Mouse (Mus musculus): ENCODE data around the gene Ankle1.

Gene Ankle1

DNA sequence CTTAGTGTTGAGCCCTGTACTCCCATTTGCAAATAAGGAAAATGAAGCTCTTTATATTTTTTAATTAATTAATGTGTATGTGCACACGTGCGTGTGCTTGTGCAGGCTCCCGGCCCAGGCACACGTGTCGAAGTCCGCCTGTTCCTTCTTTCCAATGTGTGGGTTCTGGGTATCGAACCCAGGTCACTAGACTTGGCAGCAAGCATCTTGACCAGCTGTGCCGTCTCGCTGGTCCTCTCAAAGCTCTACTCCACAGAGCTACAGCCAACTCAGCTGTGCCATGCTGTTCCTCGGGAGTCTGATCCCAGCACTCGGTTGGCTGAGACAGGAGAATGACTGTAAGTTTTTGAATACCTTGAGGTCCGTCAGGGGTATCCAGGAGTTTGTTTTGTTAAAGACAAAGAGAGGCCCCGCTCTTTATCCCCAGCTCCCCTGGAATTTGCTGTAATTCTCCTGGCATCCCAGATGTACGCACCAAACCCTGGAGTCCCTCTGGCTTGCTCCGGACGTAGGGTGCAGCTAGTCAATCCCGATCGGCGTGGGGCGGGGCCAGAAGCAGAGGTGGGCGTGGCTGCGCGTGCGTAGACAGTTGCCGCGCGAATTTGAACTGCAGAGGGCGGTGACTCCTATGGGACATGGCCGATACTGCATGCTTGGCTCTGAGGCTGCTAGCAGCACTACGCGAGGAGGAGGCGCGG lies at the start of gene Ankle1:
Gene Ankle1 (plus strand): TSS at position 610 of the 698 bp plus-strand sequence.
- DNase-seq, result peak; percentile 97

DNA sequence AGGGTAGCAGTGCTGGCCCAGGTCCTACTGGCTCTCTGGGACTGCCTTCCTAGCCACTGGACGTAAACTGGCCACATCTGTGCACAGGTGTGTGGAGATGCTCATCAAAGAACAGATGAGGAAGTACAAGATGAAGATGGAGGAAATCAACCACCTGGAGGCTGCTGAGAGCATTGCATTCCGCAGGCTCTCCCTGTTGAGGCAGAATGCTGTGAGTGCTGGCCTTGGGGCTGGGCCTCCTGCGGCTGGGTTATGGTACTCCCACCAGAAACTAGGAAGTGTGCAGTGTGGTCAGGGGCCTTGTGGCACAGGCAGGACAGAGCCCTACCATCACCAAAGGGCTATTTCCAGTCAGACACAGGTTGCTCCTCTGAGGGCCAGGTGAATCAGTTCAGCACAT lies 47.8 kb upstream of the Ankle1 start:
- DNase-seq, result no peak

DNA sequence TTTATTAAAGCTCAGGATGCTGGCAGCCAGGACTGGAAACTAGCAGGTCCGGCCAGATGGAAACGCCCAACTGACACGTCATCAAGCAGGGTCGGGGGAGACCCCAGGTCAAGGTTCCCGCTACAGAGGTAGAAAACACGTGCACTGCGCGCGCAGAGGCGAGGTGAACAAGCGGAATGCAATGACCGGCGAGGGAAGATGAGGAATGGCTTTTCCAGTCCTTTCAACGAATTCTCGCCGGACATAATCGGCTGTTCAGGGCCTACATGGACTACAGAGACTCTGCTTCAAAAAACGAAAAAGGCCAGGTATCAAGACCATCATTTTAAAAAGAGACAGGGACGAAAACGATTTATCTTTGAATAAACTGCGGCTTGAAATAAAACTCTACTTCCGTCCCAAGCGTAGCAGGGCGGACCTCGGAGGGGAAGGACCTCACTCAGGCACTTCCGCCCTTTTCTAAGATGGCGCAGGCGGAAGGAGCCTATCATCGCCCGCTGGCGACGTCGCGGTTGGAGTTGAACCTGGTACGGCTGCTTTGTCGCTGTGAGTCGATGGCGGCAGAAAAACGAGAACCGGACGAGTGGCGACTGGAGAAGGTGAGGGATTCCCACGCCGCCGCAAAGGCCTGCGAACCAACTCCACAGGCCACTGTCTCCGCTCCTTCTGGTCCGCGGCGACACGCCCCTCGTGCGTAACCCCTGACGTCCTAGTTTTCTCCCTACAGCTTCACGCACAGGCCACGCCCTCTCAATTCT lies 38.9 kb upstream of the Ankle1 start, which contains the start of gene Use1:
Gene Use1 (plus strand): TSS at position 78 of the 758 bp plus-strand sequence.
- peak; percentile 96 for DNase-seq

DNA sequence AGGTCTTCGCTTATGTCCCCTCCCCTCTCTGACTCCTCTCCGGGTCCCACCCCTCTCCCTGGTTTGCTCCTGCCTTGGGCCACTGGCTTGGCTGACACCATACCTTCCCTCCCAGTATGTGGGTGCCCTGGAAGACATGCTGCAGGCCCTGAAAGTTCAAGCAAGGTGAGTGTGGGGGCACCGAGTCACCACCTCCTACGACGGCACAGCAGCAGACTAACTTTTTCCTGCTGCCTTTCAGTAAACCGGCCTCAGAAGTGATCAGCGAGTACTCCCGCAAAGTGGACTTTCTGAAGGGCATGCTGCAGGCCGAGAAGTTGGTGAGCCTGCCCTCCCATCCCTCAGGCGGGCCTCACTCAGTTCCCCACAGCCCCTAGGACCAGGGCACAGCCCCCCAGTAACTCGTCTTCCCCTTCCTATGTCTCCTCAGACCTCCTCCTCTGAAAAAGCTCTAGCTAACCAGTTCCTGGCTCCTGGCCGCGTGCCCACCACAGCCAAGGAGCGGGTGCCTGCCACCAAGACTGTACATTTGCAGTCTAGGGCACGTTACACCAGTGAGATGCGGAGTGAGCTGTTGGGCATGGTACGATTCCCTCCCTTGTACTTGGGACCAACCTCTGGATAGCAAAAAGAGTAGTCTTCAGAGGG lies 38.2 kb upstream of the Ankle1 start:
- peak; percentile 24 for DNase-seq

DNA sequence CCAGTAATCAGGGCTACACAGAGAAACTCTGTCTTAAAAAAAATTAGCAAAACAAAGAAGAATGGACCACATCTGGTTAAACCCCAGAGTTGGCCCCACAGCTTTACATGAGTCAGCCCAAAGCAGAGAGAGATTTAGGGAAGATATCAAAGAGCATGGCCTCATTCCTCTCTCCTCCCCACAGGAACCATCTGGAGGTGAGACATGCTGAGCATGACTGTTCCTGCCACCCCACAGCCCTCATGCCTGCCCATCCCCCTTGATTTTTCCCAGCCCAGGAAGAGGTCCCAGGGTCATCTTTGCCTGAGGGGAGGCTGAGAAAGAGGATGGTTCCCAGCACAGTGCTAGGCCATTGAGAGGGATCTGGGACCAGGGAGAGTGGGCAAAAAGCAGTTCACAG lies 37.4 kb upstream of the Ankle1 start:
- no peak for DNase-seq

DNA sequence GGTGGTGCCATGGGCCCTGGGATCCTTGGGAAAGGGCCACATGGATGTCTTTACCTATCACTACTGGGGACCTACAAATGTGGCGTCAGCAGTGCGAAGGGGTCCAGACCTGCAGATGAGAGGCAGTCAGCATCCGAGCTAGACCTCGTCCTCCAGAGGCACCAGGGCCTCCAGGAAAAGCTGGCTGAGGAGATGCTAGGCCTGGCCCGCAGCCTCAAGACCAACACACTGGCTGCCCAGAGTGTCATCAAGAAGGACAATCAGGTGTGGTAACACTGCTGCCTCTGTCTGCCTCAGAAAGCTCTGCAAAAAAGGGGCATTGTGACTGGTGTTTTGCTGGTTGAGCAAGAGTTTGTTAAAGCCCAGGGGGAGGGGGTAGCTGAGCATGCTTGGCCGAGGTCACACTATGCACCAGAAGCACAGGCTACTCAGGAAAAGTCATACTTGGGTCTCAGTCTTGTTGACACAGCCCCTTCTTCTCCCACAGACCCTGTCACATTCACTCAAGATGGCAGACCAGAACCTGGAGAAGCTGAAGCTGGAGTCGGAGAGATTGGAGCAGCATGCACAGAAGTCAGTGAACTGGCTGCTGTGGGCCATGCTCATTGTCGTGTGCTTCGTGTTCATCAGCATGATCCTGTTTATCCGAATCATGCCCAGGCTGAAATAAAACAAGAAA lies 36.6 kb upstream of the Ankle1 start:
- DNase-seq, result no peak

DNA sequence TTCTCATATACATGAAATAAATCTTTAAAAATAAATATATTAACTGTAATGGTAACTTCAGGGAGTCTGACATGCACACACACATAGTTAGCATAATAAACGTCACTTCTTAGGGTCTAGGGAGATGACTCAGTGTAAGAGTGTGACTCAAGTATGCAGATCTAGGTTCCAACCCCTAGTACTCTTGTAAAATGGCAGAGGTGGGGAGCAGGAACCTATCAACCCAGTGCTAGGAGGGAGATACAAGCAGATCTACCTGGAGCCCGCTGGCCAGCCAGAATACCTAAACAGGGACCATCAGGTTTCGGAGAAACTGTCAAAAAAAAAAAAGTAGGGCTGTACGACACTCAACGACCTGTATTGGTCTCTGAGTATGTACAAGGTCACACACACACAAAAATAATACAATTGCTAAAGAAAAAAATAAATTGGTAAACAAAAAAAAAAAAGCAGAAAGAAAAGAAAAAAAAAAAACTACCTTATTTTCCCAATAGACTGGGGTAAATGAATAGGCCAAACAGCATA lies 35.0 kb upstream of the Ankle1 start:
- DNase-seq, result no peak

DNA sequence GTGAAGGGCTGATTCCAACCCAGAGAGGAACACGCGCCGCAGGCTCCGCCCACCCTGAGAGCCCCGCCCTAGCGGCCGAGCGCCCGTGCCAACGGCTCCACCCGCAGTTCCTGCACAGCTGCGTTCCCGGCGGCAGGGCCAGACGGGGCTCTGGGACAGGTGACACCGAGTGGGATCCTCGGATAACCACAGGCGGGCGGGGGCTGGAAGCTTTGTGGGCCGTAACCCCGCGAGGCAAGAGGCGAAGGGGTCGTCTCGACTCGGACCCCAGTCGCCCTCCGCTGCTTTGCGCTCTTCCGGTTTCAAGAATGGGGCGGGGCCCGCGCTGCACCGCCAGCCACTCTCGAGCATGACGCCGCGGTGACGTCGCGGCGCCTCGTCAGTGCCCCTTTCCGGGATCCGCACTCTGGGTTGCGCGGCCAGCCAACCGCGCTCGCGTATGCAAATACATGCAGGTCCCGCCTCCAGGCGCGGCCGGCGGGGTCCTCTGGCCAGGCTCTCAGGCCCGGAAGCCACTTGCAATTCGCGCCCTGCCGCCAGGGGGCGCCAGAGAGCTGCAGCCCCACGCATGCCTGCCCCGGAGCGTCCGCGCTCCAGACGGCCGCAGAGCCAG lies 34.5 kb upstream of the Ankle1 start, which contains the start of gene Ocel1:
Gene Ocel1 (plus strand): TSS at position 63 of the 613 bp plus-strand sequence.
- peak; percentile 99 for DNase-seq

DNA sequence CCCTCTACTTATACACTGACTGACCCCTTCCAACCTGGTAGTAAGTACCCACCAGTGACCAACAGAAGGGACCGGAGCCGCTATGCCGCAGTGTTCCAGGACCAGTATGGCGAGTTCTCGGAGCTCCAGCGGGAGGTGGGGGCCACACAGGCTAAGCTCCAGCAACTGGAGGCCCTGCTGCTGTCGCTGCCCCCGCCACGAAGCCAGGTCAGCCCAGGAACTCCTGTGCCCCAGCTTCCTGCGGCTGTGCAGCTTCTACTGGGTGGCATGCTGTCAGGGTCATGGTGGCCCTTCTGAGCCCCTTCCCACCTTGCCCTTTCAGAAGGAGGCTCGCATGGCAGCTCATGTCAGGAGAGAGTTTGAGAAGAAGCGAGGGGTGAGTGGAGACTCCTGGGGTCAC lies 33.4 kb upstream of the Ankle1 start:
- DNase-seq, result no peak

DNA sequence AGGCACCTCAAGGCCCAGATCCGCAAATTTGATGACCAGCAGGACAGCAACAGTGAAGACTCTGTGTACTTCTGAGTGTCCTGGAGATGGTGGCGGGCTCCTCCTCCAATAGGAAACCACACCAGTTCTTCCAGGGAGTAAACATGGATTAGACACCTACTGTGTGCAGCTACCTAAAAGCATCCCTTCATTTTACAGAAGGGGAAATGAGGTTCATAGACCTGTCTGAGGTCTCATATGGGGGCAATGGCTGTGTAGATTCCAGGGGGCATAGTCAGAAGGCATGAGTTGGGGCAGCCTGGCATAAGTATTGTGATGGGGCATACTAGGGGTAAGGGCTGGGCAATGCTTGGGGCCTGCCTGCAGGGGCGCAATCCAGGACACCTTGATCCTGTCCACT lies 32.8 kb upstream of the Ankle1 start:
- no peak for DNase-seq

DNA sequence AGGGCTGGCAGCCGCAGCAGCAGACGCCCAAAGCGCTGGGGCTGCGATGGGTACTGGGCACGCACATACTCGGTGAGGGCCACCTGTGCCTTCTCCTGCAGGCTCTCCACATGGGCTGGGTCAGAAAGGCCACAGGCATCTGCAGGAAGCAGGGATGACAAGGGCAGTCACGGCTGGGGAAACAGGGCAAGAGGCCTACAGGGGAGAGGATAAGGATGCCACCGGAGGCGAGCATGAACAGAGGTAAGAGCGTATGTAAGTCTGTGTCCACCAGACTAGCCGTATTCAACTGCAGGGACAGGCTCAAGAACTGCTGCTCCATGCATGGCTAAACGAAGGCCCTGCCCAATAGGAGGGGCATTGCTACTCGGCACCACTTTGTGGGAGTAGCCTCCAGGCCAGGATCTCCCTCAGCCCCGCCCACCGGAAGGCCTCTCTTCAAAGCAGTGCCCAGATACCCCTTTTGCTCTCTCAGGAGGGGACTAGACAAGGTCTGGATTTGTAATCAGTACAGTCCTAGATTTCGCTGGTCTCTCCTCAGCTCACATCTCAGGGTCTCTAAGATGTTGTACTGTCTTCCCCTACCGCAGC lies 31.1 kb upstream of the Ankle1 start:
- peak; percentile 70 for DNase-seq

DNA sequence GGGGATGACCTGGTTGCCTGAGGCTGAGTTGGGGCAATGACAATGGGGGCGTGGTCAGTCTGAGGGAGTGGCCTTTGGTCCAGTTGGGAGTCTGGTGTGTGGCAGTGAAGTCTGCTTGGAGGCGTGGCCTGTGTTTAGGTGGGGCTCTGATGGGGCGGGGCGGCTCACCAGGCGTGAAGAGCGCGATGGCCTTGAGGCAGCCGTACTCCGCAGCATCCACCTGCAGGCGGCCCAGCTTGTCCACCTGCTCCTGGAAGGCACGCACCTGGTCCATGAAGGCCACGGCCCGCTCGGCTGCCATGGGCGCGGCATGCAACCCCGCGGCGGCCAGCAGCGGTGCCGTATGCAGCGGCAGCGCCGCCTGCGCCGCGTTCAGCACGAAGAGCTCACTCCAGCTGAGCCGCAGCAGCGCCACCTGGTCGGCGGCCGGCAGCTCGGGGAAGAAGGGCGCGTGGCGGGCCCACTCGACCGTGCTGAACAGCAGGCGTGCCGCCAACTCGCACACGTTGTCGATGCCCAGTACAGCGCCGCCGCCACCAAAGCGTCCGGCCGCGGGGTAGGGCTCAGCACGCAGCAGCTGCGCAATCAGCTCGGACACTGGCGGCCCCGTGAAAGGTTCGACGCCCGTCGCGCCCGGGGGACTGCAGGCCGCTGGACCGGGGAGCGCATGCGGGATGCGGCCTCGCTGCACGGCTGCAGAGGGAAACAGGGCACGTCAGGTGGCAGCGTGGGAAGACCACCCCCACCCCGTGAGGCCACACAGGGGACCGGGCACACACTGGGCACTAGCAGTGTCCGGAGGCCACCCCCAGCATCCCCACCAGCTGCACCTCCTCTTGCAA lies 30.0 kb upstream of the Ankle1 start:
- peak; percentile 89 for DNase-seq

DNA sequence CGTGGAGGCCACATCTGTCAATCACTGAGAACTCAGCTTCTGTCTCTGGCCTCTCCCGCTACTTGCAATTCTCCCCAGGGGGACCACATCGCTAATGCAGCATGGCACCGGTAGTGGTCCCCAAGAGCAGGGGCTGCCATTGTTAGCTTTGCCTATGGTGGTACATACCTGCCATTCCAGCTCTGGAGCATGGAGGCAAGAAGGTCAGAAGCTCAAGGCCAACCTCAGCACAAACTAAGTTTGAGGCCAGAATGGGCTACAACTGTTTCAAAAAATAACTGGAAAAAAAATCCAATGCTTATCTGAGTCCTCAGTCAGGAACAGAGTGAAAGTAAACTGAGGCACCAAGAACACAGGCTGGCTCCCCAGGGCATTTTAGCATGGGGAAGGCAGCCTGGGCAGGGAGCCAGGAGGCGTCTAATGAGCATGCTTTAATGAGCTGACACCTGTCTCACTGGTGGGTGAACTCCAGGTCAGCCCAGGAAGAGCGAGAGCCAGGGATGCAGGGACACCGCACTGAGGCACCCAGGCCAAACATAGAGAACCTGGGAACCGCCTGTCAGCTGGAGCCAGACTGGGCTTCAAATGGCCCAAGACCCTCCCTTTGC lies 29.3 kb upstream of the Ankle1 start:
- peak; percentile 41 for DNase-seq

DNA sequence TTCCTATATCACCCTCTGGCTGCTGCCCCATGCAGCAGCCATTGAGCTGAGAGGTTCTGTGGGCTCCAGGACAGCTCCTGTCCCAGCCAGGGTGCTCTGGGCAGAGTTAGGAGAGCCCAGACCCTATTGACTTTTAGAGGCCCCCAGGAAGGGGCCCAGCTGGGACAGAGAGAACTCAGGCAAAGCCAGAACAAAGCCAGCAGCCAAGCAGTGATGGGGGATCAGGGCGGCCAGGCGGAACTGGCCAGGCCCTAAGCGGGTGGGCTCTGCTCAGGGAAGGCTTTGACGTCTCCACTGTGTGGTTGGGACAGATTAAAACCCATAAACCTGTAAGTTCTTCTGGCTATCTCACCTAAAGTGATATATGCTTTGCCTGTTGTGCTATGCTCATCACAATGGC lies 26.8 kb upstream of the Ankle1 start:
- no peak for DNase-seq

DNA sequence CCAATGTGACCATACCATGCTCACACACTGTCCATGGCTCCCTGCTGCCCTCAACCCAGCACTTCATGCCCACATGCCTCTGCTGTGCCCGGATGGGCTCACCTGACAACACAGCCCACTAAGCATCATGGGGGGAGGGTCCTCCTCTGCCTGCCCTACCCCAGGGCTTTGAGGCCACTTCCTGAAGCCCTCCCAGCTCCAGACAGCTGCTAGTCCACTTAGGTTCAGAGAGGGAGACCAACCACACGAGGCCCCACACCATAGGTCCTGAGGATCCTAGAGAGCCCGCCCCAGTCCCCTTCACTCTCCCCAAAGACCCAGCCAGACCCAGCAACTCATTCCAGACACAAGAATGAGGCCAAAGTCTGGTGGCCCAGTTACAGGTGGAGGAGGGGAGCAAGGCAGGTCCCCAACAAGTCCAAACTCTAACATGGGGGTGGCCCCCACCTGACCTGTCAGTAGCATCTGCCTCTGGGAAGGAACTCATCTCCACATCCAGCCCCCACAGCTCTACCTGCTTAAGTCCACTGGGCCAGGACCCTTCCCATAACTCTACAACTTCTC lies 26.2 kb upstream of the Ankle1 start:
- DNase-seq, result peak; percentile 71

DNA sequence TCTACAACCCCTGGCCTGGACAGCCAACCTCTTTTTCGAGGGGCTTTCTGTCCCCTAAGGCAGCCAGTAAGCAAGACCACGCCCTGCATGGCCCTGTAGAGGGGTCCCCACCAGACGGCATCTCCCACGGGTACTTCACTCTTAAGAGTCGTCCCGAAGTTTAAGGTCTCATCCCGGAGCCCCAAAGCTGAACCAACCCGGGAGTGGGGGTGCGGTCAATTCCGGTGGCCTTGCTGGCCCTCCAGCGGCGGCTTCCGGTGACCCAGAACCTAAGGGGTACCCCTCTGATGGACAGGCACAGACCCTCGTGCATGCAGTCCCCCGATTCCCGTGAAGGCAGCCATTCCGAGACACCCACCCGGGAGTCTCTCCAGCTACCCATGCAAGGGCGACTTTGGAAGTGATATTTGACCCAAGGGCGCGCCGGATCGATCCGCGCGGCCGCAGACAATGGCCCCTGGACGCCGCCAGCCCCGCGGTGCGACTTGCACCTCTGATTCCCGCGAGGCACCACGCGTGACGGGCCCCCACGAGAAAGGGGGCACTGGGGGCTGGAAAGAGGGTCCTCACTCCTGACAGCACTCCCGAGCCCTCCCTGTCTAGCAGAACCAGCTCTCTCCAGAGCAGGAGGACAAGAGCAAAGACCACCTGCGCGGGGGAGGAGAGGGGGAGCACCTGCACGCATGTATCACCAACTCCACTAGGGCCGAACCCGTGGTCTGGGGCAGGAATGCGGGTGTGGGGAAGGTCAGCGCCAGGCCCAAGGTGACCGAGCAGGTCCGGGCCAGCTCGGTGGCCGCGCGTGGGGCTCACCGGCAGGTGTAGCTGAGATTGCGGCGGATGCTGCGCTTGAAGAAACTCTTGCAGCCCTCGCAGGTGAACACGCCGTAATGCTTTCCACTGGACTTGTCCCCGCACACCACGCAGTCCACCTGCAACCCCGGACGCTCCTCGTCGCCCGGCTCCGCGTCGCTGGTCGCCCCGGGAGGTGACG lies 25.3 kb upstream of the Ankle1 start:
- DNase-seq, result peak; percentile 60

DNA sequence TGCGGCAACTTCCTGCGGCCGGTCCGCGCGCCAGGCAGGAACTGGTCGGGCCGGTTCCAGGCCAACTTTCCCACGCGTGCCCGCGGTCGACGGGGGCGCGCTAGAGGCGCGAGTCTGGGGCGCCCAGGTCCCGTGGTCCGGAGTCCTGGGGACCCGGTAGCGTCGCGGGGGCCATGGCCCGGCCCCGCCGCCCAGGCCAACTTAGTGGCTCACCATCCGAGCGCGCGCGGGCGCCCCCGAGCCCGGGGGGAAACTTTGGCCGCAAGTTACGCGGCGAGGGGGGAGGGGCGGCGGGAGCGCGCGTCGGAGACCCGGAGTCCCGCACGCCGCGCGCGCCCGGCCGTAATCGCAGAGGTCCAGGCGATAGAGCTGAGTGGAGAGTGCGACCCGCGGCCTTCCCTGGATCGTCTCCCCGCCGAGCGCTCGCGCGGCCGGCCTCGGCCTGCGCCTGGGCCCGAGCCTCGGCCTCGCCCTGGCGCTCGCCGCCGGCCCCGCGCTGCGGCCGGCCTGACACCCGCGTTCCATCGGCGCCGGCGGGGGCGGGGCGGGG lies 24.3 kb upstream of the Ankle1 start, which contains the start of gene Nr2f6:
Gene Nr2f6 (minus strand): TSS at position 540 of the 550 bp plus-strand sequence.
- DNase-seq, result peak; percentile 88
